Mouse (Mus musculus) megakaryocyte, embryonic 14.5 days (primary cell): ENCODE measurements around the gene Lrrc66.

Experiments
- FLI1 ChIP-seq: IDR thresholded peaks from 2 replicates; pipeline ENCODE4 v1.6.1; 2012; ENCODE audit warnings: low read length, inconsistent platforms, mixed read lengths
- GATA1 ChIP-seq: IDR thresholded peaks from 3 replicates; pipeline ENCODE4 v1.6.1; 2012; ENCODE audit warnings: mixed read lengths, low read length, inconsistent platforms, borderline replicate concordance

- TF ChIP-seq GATA1 (no peak), FLI1 (no peak)
Observed at GRCm38 (mm10) chr5:73566119-73566518, 66.2 kb downstream of the Lrrc66 start.
